Mouse (Mus musculus): ENCODE measurements around the gene Rhobtb1. TPM values are rescaled to one million over a fixed set of nuclear protein-coding genes. Genes with fewer than 3 reads are reported as not detected.

Rhobtb1 gene
- polyA plus RNA-seq (2014; fragmentation: Nextera tagmentation; extraction: Ambion mirVana), result 18.3 and 18.7 TPM in 2 replicates

DNA sequence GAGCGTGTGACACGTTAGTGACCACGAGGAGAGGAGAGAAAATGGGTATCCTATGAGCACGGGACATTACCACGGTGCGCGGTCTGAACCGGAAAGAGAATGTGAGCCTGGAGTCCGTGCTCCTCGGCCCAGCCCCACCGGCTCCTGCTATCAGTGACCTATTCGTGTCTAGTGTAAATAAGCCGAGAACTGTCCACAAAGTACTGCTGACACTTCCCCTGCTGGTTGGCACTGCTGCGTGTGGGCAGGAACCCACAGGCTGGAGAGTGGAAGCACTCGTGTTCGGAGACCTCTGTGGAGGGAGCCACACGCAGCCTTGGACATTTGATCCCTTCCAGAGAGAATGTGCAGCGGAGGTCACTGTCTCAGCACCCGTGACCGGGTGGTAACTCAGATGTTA, at the start of gene Rhobtb1:
Gene Rhobtb1, plus strand, starts transcription at position 390 of the 400 bp plus-strand sequence.
- Histone ChIP-seq H3K4me1 (replicated peaks; ENCODE audit: control insufficient read depth, insufficient read depth, low read length) (no peaks in the 10 kb centered on the region), H3K4me2 (replicated peaks; ENCODE audit: low read depth, low read length) (no peak within 1 kb of the TSS), H3K4me3 (ENCODE audit: low read depth, low read length) (no peak within 1 kb of the TSS), H3K27me3 (ENCODE audit: control insufficient read depth, insufficient read depth, low read length) (no peaks in the 10 kb centered on the region), H3K9ac (ENCODE audit: low read depth, low read length) (no peak within 1 kb of the TSS), H3K36me3 (ENCODE audit: control insufficient read depth, insufficient read depth, low read length) (no peaks in the 10 kb centered on the region), H3K9me3 (ENCODE audit: control insufficient read depth, low read length) (no peaks in the 10 kb centered on the region), H3K27ac (ENCODE audit: low read depth, low read length) (no peak within 1 kb of the TSS)
- ATAC-seq (ENCODE audit: low FRiP score), result no peak
- DNase-seq (ENCODE audit: low spot score), result no peak
- 83% methylated on average over 20 of the region's 20 CpGs for WGBS

DNA sequence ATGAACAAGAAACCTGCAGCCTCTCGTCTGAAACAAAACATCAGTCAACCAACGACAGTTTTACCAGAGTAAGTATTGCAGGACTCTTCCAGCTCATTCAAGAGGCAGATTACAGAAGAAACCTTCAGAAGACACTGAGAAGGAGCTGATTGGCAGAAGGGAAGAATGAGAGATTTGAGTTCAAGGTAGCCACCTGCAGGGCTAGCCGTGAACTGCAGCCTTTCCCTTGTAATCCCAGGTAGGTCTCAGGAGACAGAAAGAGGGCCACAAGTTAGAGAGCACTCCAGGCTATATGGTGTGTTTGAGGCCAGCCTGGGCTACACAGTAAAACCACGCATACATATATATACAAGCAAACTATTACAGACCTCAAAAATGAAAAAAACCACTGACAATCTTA, 49.2 kb upstream of the Rhobtb1 start:
- no peak overlapping the region for H3K9ac ChIP-seq (ENCODE audit: low read depth, low read length)
- no peak overlapping the region for H3K4me2 ChIP-seq (replicated peaks; ENCODE audit: low read depth, low read length)
- ATAC-seq (ENCODE audit: low FRiP score) (no peak), DNase-seq (ENCODE audit: low spot score) (peak; percentile 53)
- no peaks in the 10 kb centered on the region for H3K36me3 ChIP-seq (ENCODE audit: control insufficient read depth, insufficient read depth, low read length)
- H3K9me3 ChIP-seq (ENCODE audit: control insufficient read depth, low read length), result no peaks in the 10 kb centered on the region
- no peaks in the 10 kb centered on the region for H3K27me3 ChIP-seq (ENCODE audit: control insufficient read depth, insufficient read depth, low read length)
- no peaks in the 10 kb centered on the region for H3K4me1 ChIP-seq (replicated peaks; ENCODE audit: control insufficient read depth, insufficient read depth, low read length)
- H3K4me3 ChIP-seq (ENCODE audit: low read depth, low read length), result no peak overlapping the region
- WGBS, result 82% methylated on average over 4 of the region's 4 CpGs
- H3K27ac ChIP-seq (ENCODE audit: low read depth, low read length), result no peak overlapping the region

DNA sequence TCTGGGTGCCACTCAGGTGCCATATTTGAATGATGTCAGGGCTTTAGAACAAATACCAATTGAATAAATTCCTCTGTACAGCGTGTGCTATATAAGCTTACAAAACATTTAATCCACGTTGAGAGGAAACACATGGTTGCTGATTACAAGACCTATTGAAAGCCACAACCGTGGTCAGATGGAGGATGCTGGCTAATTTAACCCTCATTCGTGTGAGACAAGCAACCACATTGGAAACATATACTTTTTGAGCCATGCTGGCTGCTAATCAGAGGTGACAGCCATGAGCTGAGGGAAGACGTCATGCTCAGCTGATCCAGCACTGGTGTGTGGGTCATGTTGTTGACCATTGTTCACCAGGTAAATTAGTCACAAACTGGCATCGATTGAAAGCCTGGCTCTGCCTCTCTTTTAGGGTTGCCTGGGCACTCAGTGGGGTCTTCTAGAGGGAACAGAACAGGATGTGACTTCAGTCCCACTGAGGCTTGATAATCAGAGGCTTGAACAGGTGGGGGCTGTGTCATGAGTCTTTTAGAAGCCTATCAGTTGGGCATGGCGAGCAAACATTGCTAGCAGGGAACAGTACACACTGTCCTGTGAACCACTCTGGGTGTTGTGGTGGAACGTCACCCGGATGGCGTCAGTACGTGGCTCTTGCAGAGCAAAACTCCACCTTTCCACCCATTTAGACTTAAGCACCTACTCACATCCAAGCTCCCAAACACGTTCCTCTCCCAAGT, 46.9 kb upstream of the Rhobtb1 start:
- WGBS, result 88% methylated on average over 12 of the region's 12 CpGs
- no peaks in the 10 kb centered on the region for H3K4me1 ChIP-seq (replicated peaks; ENCODE audit: control insufficient read depth, insufficient read depth, low read length)

DNA sequence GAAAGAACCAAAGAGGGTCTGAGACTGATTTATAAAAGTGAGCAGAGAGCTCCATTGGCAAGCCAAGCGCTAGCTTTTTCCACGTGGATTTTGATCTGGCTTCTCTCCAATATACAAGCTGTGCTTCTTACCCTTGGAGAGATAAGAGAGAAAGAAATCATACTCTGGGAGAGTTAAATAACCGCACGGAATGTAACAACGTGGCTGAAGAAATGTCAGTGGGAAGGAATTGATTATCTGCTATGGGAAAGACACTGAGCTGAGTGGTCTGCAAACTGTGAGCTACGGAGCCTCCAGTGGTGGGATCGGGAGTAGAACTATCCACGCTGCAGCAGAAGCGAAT, 46.4 kb upstream of the Rhobtb1 start:
- no peak for ATAC-seq (ENCODE audit: low FRiP score)
- Histone ChIP-seq H3K4me1 (replicated peaks; ENCODE audit: control insufficient read depth, insufficient read depth, low read length) (no peaks in the 10 kb centered on the region), H3K36me3 (ENCODE audit: control insufficient read depth, insufficient read depth, low read length) (no peaks in the 10 kb centered on the region), H3K4me3 (ENCODE audit: low read depth, low read length) (no peak overlapping the region), H3K9me3 (ENCODE audit: control insufficient read depth, low read length) (no peaks in the 10 kb centered on the region), H3K27me3 (ENCODE audit: control insufficient read depth, insufficient read depth, low read length) (no peaks in the 10 kb centered on the region), H3K4me2 (replicated peaks; ENCODE audit: low read depth, low read length) (no peak overlapping the region), H3K9ac (ENCODE audit: low read depth, low read length) (no peak overlapping the region), H3K27ac (ENCODE audit: low read depth, low read length) (no peak overlapping the region)
- WGBS, result 73% methylated on average over 9 of the region's 9 CpGs
- no peak for DNase-seq (ENCODE audit: low spot score)

More for the DNA sequence above, 46.9 kb upstream of the Rhobtb1 start:
- H3K36me3 ChIP-seq (ENCODE audit: control insufficient read depth, insufficient read depth, low read length), result no peaks in the 10 kb centered on the region
- H3K4me2 ChIP-seq (replicated peaks; ENCODE audit: low read depth, low read length), result no peak overlapping the region
- H3K9ac ChIP-seq (ENCODE audit: low read depth, low read length), result no peak overlapping the region
- no peaks in the 10 kb centered on the region for H3K27me3 ChIP-seq (ENCODE audit: control insufficient read depth, insufficient read depth, low read length)
- no peak overlapping the region for H3K27ac ChIP-seq (ENCODE audit: low read depth, low read length)
- H3K4me3 ChIP-seq (ENCODE audit: low read depth, low read length), result no peak overlapping the region
- DNase-seq (ENCODE audit: low spot score), result no peak
- no peaks in the 10 kb centered on the region for H3K9me3 ChIP-seq (ENCODE audit: control insufficient read depth, low read length)
- no peak for ATAC-seq (ENCODE audit: low FRiP score)

DNA sequence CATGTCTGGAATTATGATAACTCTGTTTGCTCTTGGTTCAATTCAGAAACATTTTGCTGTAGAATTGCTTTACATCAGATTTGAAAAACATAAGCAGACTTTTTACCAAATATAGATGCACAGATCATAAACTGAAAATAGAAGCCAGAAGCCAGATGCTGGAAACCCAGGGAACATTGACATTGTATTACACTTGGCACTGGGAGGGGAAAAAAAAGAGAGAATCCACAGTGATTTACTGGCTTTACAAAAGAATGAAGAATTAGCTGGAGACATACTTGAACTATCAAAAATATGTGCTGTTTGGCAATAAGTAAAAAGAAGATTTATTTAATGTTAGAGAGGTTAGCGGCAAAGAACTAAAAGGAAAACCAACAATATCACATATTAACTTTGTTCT, 44.4 kb upstream of the Rhobtb1 start:
- no peaks in the 10 kb centered on the region for H3K36me3 ChIP-seq (ENCODE audit: control insufficient read depth, insufficient read depth, low read length)
- H3K27ac ChIP-seq (ENCODE audit: low read depth, low read length), result no peak overlapping the region
- H3K27me3 ChIP-seq (ENCODE audit: control insufficient read depth, insufficient read depth, low read length), result no peaks in the 10 kb centered on the region
- no peak overlapping the region for H3K4me2 ChIP-seq (replicated peaks; ENCODE audit: low read depth, low read length)
- no peak overlapping the region for H3K9ac ChIP-seq (ENCODE audit: low read depth, low read length)
- H3K9me3 ChIP-seq (ENCODE audit: control insufficient read depth, low read length), result no peaks in the 10 kb centered on the region
- H3K4me1 ChIP-seq (replicated peaks; ENCODE audit: control insufficient read depth, insufficient read depth, low read length), result no peaks in the 10 kb centered on the region
- 93% methylated on average over 1 of the region's 1 CpGs for WGBS
- DNase-seq (ENCODE audit: low spot score), result no peak
- H3K4me3 ChIP-seq (ENCODE audit: low read depth, low read length), result no peak overlapping the region
- ATAC-seq (ENCODE audit: low FRiP score), result no peak

DNA sequence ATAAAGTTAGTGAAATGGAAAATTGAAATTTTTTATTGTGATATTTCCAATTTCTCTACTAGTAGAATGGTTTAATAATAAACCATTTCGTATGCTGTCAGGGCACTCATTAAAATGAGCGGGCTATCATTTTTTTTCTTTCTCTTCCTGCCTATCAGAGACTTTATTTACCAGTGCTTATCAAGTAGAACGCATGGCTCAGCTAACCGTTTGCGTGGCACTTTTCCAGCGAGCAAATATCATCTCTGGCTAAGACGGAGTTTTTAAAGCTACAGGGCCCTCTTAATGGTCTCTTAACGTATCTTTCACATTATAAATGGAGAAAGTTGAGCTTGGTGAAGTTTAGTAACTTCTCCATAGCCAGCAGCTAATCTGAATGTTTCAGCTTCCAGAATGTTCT, 44.0 kb upstream of the Rhobtb1 start:
- ATAC-seq (ENCODE audit: low FRiP score) (no peak), DNase-seq (ENCODE audit: low spot score) (no peak)
- no peaks in the 10 kb centered on the region for H3K27me3 ChIP-seq (ENCODE audit: control insufficient read depth, insufficient read depth, low read length)
- H3K4me1 ChIP-seq (replicated peaks; ENCODE audit: control insufficient read depth, insufficient read depth, low read length), result no peaks in the 10 kb centered on the region
- H3K9ac ChIP-seq (ENCODE audit: low read depth, low read length), result no peak overlapping the region
- no peaks in the 10 kb centered on the region for H3K36me3 ChIP-seq (ENCODE audit: control insufficient read depth, insufficient read depth, low read length)
- 92% methylated on average over 8 of the region's 8 CpGs for WGBS
- H3K4me2 ChIP-seq (replicated peaks; ENCODE audit: low read depth, low read length), result no peak overlapping the region
- H3K4me3 ChIP-seq (ENCODE audit: low read depth, low read length), result no peak overlapping the region
- no peak overlapping the region for H3K27ac ChIP-seq (ENCODE audit: low read depth, low read length)
- no peaks in the 10 kb centered on the region for H3K9me3 ChIP-seq (ENCODE audit: control insufficient read depth, low read length)

DNA sequence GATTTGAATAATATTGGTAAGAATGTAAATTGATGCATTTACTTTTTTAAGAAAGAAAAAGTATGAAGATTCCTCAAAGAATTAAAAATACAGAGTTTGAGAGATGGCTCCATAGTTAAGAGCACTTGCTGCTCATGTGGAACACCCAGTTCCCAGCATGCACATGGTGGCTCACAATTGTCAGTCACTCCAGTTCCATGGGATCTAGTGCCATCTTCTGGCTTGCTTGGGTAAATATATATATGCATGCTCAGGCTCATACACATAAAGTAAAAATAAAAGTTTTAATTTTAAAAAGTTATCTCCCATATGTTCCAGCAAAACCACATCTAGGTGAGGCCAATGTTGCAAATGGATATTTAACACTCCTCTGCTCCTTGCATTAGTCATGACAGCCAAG, 36.9 kb upstream of the Rhobtb1 start:
- no peaks in the 10 kb centered on the region for H3K27me3 ChIP-seq (ENCODE audit: control insufficient read depth, insufficient read depth, low read length)
- no peaks in the 10 kb centered on the region for H3K4me1 ChIP-seq (replicated peaks; ENCODE audit: control insufficient read depth, insufficient read depth, low read length)
- no peak overlapping the region for H3K9ac ChIP-seq (ENCODE audit: low read depth, low read length)
- no peak for DNase-seq (ENCODE audit: low spot score)
- H3K36me3 ChIP-seq (ENCODE audit: control insufficient read depth, insufficient read depth, low read length), result no peaks in the 10 kb centered on the region
- H3K9me3 ChIP-seq (ENCODE audit: control insufficient read depth, low read length), result no peaks in the 10 kb centered on the region
- no peak overlapping the region for H3K27ac ChIP-seq (ENCODE audit: low read depth, low read length)
- no peak for ATAC-seq (ENCODE audit: low FRiP score)
- no peak overlapping the region for H3K4me3 ChIP-seq (ENCODE audit: low read depth, low read length)
- H3K4me2 ChIP-seq (replicated peaks; ENCODE audit: low read depth, low read length), result no peak overlapping the region

DNA sequence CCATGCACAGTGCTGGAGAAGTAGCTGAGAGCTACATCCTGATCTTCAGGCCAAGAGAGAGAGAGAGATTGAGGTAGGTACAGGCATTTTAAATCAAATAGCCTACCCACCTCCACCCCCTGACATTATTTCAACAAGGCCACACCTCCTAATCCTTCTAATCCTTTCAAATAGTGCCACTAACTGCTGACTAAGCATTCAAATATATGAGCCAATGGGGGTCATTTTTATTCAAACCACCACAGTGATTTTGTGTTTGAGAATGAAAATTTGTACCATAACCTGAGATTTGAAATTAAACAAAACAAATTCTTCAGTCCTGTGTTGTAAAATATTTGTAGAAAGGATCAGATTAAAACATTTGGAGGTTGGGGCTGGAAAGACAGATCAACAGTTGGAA, 33.2 kb upstream of the Rhobtb1 start:
- ATAC-seq (ENCODE audit: low FRiP score), result no peak
- Histone ChIP-seq H3K36me3 (ENCODE audit: control insufficient read depth, insufficient read depth, low read length) (no peaks in the 10 kb centered on the region), H3K4me2 (replicated peaks; ENCODE audit: low read depth, low read length) (no peak overlapping the region), H3K27ac (ENCODE audit: low read depth, low read length) (no peak overlapping the region), H3K9me3 (ENCODE audit: control insufficient read depth, low read length) (no peaks in the 10 kb centered on the region), H3K27me3 (ENCODE audit: control insufficient read depth, insufficient read depth, low read length) (no peaks in the 10 kb centered on the region), H3K4me1 (replicated peaks; ENCODE audit: control insufficient read depth, insufficient read depth, low read length) (no peaks in the 10 kb centered on the region), H3K4me3 (ENCODE audit: low read depth, low read length) (no peak overlapping the region), H3K9ac (ENCODE audit: low read depth, low read length) (no peak overlapping the region)
- no peak for DNase-seq (ENCODE audit: low spot score)

DNA sequence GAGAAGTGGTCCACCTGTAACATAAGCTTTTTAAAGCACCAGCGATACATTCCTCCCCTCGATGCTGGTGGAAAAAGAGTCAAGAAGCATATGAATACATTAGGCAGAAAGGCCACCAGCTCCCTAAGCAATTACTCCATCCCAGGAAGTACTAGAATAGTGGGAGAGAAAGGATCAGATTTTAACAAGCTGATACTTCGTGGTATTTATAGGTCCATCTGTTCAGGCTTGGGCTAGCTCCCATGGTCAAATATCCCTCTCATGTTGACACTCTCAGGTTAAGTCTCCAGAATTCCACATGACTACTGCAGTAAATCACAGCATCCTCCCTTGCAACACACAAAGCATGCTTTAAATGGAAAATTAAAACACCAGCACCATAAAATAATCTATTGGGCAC, 32.3 kb upstream of the Rhobtb1 start:
- no peak overlapping the region for H3K4me3 ChIP-seq (ENCODE audit: low read depth, low read length)
- WGBS, result 80% methylated on average over 3 of the region's 3 CpGs
- H3K9ac ChIP-seq (ENCODE audit: low read depth, low read length), result no peak overlapping the region
- no peak for ATAC-seq (ENCODE audit: low FRiP score)
- no peak overlapping the region for H3K4me2 ChIP-seq (replicated peaks; ENCODE audit: low read depth, low read length)
- no peaks in the 10 kb centered on the region for H3K9me3 ChIP-seq (ENCODE audit: control insufficient read depth, low read length)
- no peaks in the 10 kb centered on the region for H3K27me3 ChIP-seq (ENCODE audit: control insufficient read depth, insufficient read depth, low read length)
- no peaks in the 10 kb centered on the region for H3K4me1 ChIP-seq (replicated peaks; ENCODE audit: control insufficient read depth, insufficient read depth, low read length)
- H3K27ac ChIP-seq (ENCODE audit: low read depth, low read length), result no peak overlapping the region
- no peaks in the 10 kb centered on the region for H3K36me3 ChIP-seq (ENCODE audit: control insufficient read depth, insufficient read depth, low read length)
- no peak for DNase-seq (ENCODE audit: low spot score)

All from hindbrain, embryonic 11.5 days (tissue).